Comparison of ENCODE assay signal across 8 mouse cellular contexts in genomic region chr5:122060767-122061333, GRCm38 (mm10). TPM values are rescaled to one million over a fixed set of nuclear protein-coding genes. Genes with fewer than 3 reads are reported as not detected.
DNase-seq lines count a peak whose midpoint lies in the region; ATAC-seq and TF ChIP-seq lines count a peak whose summit lies in the region.
"Had no signal": no experiment of that assay in that cellular context is flagged by ENCODE, and none has a peak within 500 bp of the region (broad histone marks: within the 10 kb centered on the region; RNA-seq: fewer than 3 reads in every experiment).

No protein-coding gene starts in this region.

- peaks cover 3% of the 10 kb centered on the region; the same call in 1 of the 2 replicates for H3K9me3 ChIP-seq in kidney, embryonic 16.5 days (ENCODE audit: low read length)
- no peaks in the 10 kb centered on the region for H3K9me3 ChIP-seq in ES-E14 (ENCODE audit: control insufficient read depth, insufficient read depth, low read depth, low read length)

- in situ Hi-C loops in ES-E14 (cut with MboI; ENCODE audit: low sequenced_read_pairs in 2 of 2, unreplicated experiment in 2 of 2) = loop anchor here in 1 of 2 experiments (10.0 kb wide), 1 partner anchor 196 kb away; no protein-coding TSS in a partner anchor

- no peak for DNase-seq in kidney, adult 9 months
- DNase-seq in ES-E14 (ENCODE audit: low read depth, low spot score) = no peak
- DNase-seq in embryo, embryonic 11 days = peak; percentile 83
- DNase-seq in layer of hippocampus, adult 11-12 months (ENCODE audit: low spot score) = no peak
- no peak for DNase-seq in layer of hippocampus, adult 9-11 months

- no peaks in the 10 kb centered on the region for H3K36me3 ChIP-seq in kidney, embryonic 16.5 days (ENCODE audit: insufficient read depth, low read length)
- H3K36me3 ChIP-seq in ES-E14 (ENCODE audit: control insufficient read depth, insufficient read depth, low read length, poor library complexity, severe bottlenecking) (no peaks in the 10 kb centered on the region), myocyte (ENCODE audit: control insufficient read depth, insufficient read depth) (no peaks in the 10 kb centered on the region)

- peaks cover 24% of the 10 kb centered on the region for H3K4me1 ChIP-seq in kidney, embryonic 16.5 days (ENCODE audit: insufficient read depth, low read length)
- peaks cover 8 to 31% of the 10 kb centered on the region in 2 experiments for H3K4me1 ChIP-seq in ES-E14 (ENCODE audit: control insufficient read depth in 2 of 2, insufficient read depth in 2 of 2, low read length in 2 of 2, poor library complexity in 1 of 2)

- ATAC-seq in kidney, embryonic 16.5 days (ENCODE audit: low FRiP score, low TSS enrichment) = peak; percentile 13; the same call in 1 of the 2 replicates

- H3K27ac ChIP-seq in kidney, embryonic 16.5 days (ENCODE audit: low read length) = no peak overlapping the region
- no peak overlapping the region; the same call in 1 of the 2 replicates for H3K27ac ChIP-seq in ES-E14 (ENCODE audit: insufficient read depth, low read depth, low read length, poor library complexity, severe bottlenecking)
- H3K27ac ChIP-seq: macrophage had no signal

- TF ChIP-seq POLR2A in myocyte (IDR thresholded peaks at IDR 0.05; ENCODE audit: insufficient read length, low read depth) = no peak

- 35% methylated on average over 12 of the region's 12 CpGs for WGBS in kidney, embryonic 16.5 days

- H3K4me2 ChIP-seq in kidney, embryonic 16.5 days (replicated peaks; ENCODE audit: low read depth, low read length) = 0 out of 2 replicates have a peak overlapping the region, but pooled peaks have one; percentile 1
- H3K4me2 ChIP-seq in myocyte (ENCODE audit: low read depth) = no peak overlapping the region

- no peak overlapping the region for H3ac ChIP-seq in myocyte (ENCODE audit: control insufficient read depth, insufficient read length)

- no peak overlapping the region for H3K4me3 ChIP-seq in kidney, embryonic 16.5 days (ENCODE audit: low read length)
- peak overlapping the region; percentile 44 to 60; a peak in 3 of 4 replicates for H3K4me3 ChIP-seq in ES-E14 (ENCODE audit: insufficient read depth in 1 of 2, low read depth in 1 of 2, low read length in 2 of 2, poor library complexity in 1 of 2, severe bottlenecking in 1 of 2)
- H3K4me3 ChIP-seq in myocyte = no peak overlapping the region

- H3K79me2 ChIP-seq in myocyte (ENCODE audit: control insufficient read depth, insufficient read depth) = no peaks in the 10 kb centered on the region

- no peaks in the 10 kb centered on the region for H3K27me3 ChIP-seq in kidney, embryonic 16.5 days (ENCODE audit: insufficient read depth, low read length)
- peaks cover 69% of the 10 kb centered on the region for H3K27me3 ChIP-seq in myocyte (ENCODE audit: control insufficient read depth, insufficient read depth, insufficient read length)

- H3K9ac ChIP-seq in kidney, embryonic 16.5 days (replicated peaks; ENCODE audit: low read length) = no peak overlapping the region
- no peak overlapping the region for H3K9ac ChIP-seq in ES-E14 (ENCODE audit: insufficient read depth, low read depth, low read length, poor library complexity, severe bottlenecking)

TF ChIP-seq in ES-E14, 5 proteins besides CTCF, POLR2A, EP300 and RAD21:
- TF ChIP-seq ZC3H11A (IDR thresholded peaks at IDR 0.05; ENCODE audit: borderline replicate concordance, low read depth, low read length) (no peak), ZNF384 (IDR thresholded peaks at IDR 0.05; ENCODE audit: low read depth, low read length) (no peak), HCFC1 (IDR thresholded peaks at IDR 0.05; ENCODE audit: borderline replicate concordance, insufficient read depth, low read length) (no peak), MAFK (IDR thresholded peaks at IDR 0.05; ENCODE audit: insufficient read depth, low read depth, low read length) (no peak), CHD2 (IDR thresholded peaks at IDR 0.05; ENCODE audit: low read depth, low read length) (no peak)

TF ChIP-seq in myocyte, 11 proteins besides CTCF, POLR2A, EP300 and RAD21:
- no peak for TF ChIP-seq MYOD1 (IDR thresholded peaks at IDR 0.05; ENCODE audit: control insufficient read depth in 1 of 3, insufficient read length in 2 of 3, low read depth in 2 of 3)
- TF ChIP-seq MYOG (IDR thresholded peaks at IDR 0.05; ENCODE audit: control insufficient read depth in 1 of 3, insufficient read depth in 1 of 3, insufficient read length in 2 of 3, low read depth in 2 of 3) = no peak
- TF ChIP-seq USF1 (IDR thresholded peaks at IDR 0.05; ENCODE audit: low read depth) = peak; percentile 27

RNA-seq across cellular contexts. Expression of gene Cux2, which starts 10.9 kb away (rescaled TPM):
- polyA plus RNA-seq in kidney, embryonic 16.5 days (2015; fragmentation: Nextera tagmentation; extraction: Ambion mirVana) = 9.0 and 9.9 TPM in 2 replicates
- 1.8 and 2.9 TPM in 2 replicates for total RNA-seq in ES-E14 (2012; rRNA removed)
- polyA plus RNA-seq in myocyte (2012; fragmentation: generic; extraction: Trizol) = 0.62 TPM
- polyA plus RNA-seq: macrophage had no signal

RNA-seq across cellular contexts. Expression of gene Myl2, which starts 39.9 kb away (rescaled TPM):
- polyA plus RNA-seq in kidney, embryonic 16.5 days (2015; fragmentation: Nextera tagmentation; extraction: Ambion mirVana) = 1.7 and 2.3 TPM in 2 replicates
- total RNA-seq in ES-E14 (2012; rRNA removed) = 0.89 TPM in 1 of 2 replicates, not detected in the other
- 3.3 TPM for polyA plus RNA-seq in myocyte (2012; fragmentation: generic; extraction: Trizol)
- polyA plus RNA-seq: macrophage had no signal

Comparison
In these comparisons a context has a peak if more than half of its experiments do, and no peak if none do; other contexts are left out.
1. H3K4me3 ChIP-seq: peak in ES-E14 (2 of 2); none in kidney, embryonic 16.5 days (single experiment) and myocyte (single experiment).